Comparison of ENCODE assay signal across 15 mouse cellular contexts in the genomic region with DNA sequence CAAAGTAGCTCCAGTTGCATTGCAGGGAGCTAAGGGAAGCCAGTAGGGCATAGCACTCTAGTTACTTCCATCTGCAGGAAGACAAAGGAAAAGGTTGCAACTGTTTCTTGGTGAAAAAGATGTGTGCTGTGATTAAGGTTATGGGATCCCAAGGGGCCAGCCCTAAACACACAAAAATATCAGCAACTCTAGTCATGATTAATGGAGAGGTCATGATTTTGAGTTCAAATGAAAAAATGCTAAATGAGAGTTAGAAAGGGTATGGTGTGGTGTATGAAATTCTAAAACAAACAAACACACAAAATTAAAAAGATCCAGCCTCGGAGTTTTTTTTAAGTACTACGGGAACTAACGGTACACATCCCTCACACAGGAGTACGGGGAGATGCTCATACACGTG. TPM values are rescaled to one million over a fixed set of nuclear protein-coding genes. Genes with fewer than 3 reads are reported as not detected.
DNase-seq lines count a peak whose midpoint lies in the region; ATAC-seq and TF ChIP-seq lines count a peak whose summit lies in the region.
"Had no signal": no experiment of that assay in that cellular context is flagged by ENCODE, and none has a peak within 500 bp of the region (broad histone marks: within the 10 kb centered on the region; RNA-seq: fewer than 3 reads in every experiment).

No protein-coding gene starts in this region.

- no peaks in the 10 kb centered on the region for H3K36me3 ChIP-seq in heart, postnatal 0 days (replicated peaks; ENCODE audit: control insufficient read depth, insufficient read depth, low read length)
- no peaks in the 10 kb centered on the region for H3K36me3 ChIP-seq in midbrain, embryonic 10.5 days
- no peaks in the 10 kb centered on the region for H3K36me3 ChIP-seq in midbrain, embryonic 16.5 days (ENCODE audit: control insufficient read depth, insufficient read depth, low read length)
- no peaks in the 10 kb centered on the region for H3K36me3 ChIP-seq in limb, embryonic 11.5 days (ENCODE audit: control insufficient read depth, insufficient read depth, low read length)
- H3K36me3 ChIP-seq: midbrain, embryonic 15.5 days; neural tube, embryonic 15.5 days had no signal

- DNase-seq in heart, postnatal 0 days (ENCODE audit: low spot score) = no peak
- DNase-seq in heart, postnatal 10 days = no peak
- DNase-seq in midbrain, embryonic 10.5 days (ENCODE audit: low spot score) = no peak
- DNase-seq in limb, embryonic 11.5 days (ENCODE audit: low spot score) = no peak
- no peak for DNase-seq in urinary bladder, postnatal 14 days (ENCODE audit: low spot score)
- no peak for DNase-seq in neural tube, embryonic 10.5 days (ENCODE audit: extremely low spot score, low spot score)
- DNase-seq: cerebellum, adult 11 months; lung, postnatal 4 days; right cerebral cortex, adult 18-20 months had no signal

- H3K9me3 ChIP-seq in heart, postnatal 0 days (replicated peaks; ENCODE audit: control insufficient read depth, low read length) = no peaks in the 10 kb centered on the region
- H3K9me3 ChIP-seq in midbrain, embryonic 10.5 days (replicated peaks) = no peaks in the 10 kb centered on the region
- H3K9me3 ChIP-seq in midbrain, embryonic 16.5 days (replicated peaks; ENCODE audit: control insufficient read depth, low read length, poor library complexity, severe bottlenecking) = no peaks in the 10 kb centered on the region
- H3K9me3 ChIP-seq in limb, embryonic 11.5 days (ENCODE audit: control insufficient read depth, low read length) = no peaks in the 10 kb centered on the region
- H3K9me3 ChIP-seq: midbrain, embryonic 15.5 days; neural tube, embryonic 15.5 days had no signal

- no peak for TF ChIP-seq EP300 in heart, postnatal 0 days (IDR thresholded peaks at IDR 0.05; ENCODE audit: low read depth)

- no peak overlapping the region for H3K4me2 ChIP-seq in heart, postnatal 0 days (ENCODE audit: low read depth, low read length)
- H3K4me2 ChIP-seq in midbrain, embryonic 16.5 days (ENCODE audit: low read length) = no peak overlapping the region
- H3K4me2 ChIP-seq in limb, embryonic 11.5 days (ENCODE audit: low read depth, severe bottlenecking) = no peak overlapping the region
- H3K4me2 ChIP-seq: midbrain, embryonic 15.5 days; neural tube, embryonic 15.5 days had no signal

- WGBS in heart, postnatal 0 days = 56% methylated on average over 5 of the region's 5 CpGs
- 33% methylated on average over 5 of the region's 5 CpGs for WGBS in midbrain, embryonic 10.5 days
- WGBS in midbrain, embryonic 16.5 days = 33% methylated on average over 5 of the region's 5 CpGs
- WGBS in limb, embryonic 11.5 days = 55% methylated on average over 5 of the region's 5 CpGs

- no peak overlapping the region for H3K9ac ChIP-seq in heart, postnatal 0 days (replicated peaks; ENCODE audit: low read depth, low read length)
- no peak overlapping the region for H3K9ac ChIP-seq in midbrain, embryonic 16.5 days (ENCODE audit: low read depth, low read length)
- no peak overlapping the region for H3K9ac ChIP-seq in limb, embryonic 11.5 days (ENCODE audit: low read length)
- H3K9ac ChIP-seq: liver, embryonic 14.5 days; midbrain, embryonic 15.5 days; neural tube, embryonic 15.5 days had no signal

- intact Hi-C loops in heart, postnatal 10 days (cut with DNase I) = loop anchor here (5.0 kb wide), 1 partner anchor 38 kb away; no protein-coding TSS in a partner anchor

- no peak for ATAC-seq in heart, postnatal 0 days (ENCODE audit: insufficient read depth, low read depth)
- no peak for ATAC-seq in midbrain, embryonic 16.5 days
- no peak for ATAC-seq in limb, embryonic 11.5 days (ENCODE audit: insufficient number of reproducible peaks, low FRiP score, low TSS enrichment, low read depth)
- ATAC-seq: midbrain, embryonic 15.5 days had no signal

- H3K27me3 ChIP-seq in heart, postnatal 0 days (ENCODE audit: control insufficient read depth, insufficient read depth, low read length) = no peaks in the 10 kb centered on the region
- no peaks in the 10 kb centered on the region for H3K27me3 ChIP-seq in midbrain, embryonic 10.5 days (ENCODE audit: low read depth, poor library complexity, severe bottlenecking)
- no peaks in the 10 kb centered on the region for H3K27me3 ChIP-seq in midbrain, embryonic 16.5 days (ENCODE audit: control insufficient read depth, insufficient read depth, low read depth, low read length)
- H3K27me3 ChIP-seq in limb, embryonic 11.5 days (ENCODE audit: control insufficient read depth, insufficient read depth, low read length) = no peaks in the 10 kb centered on the region
- H3K27me3 ChIP-seq: midbrain, embryonic 15.5 days; neural tube, embryonic 15.5 days had no signal

- H3K4me3 ChIP-seq in heart, postnatal 0 days (ENCODE audit: low read depth, low read length) = no peak overlapping the region
- no peak overlapping the region for H3K4me3 ChIP-seq in midbrain, embryonic 10.5 days
- no peak overlapping the region for H3K4me3 ChIP-seq in midbrain, embryonic 16.5 days (ENCODE audit: low read depth, low read length)
- no peak overlapping the region for H3K4me3 ChIP-seq in limb, embryonic 11.5 days (ENCODE audit: low read depth, low read length)
- H3K4me3 ChIP-seq: left cerebral cortex, adult 2 months; midbrain, embryonic 15.5 days; neural tube, embryonic 15.5 days had no signal

- H3K4me1 ChIP-seq in heart, postnatal 0 days (ENCODE audit: control insufficient read depth, insufficient read depth) = no peaks in the 10 kb centered on the region
- H3K4me1 ChIP-seq in midbrain, embryonic 10.5 days = peaks cover 27% of the 10 kb centered on the region
- H3K4me1 ChIP-seq in midbrain, embryonic 16.5 days (ENCODE audit: control insufficient read depth, insufficient read depth, low read length) = no peaks in the 10 kb centered on the region
- peaks cover 16% of the 10 kb centered on the region for H3K4me1 ChIP-seq in limb, embryonic 11.5 days (ENCODE audit: control insufficient read depth, insufficient read depth, low read length)
- H3K4me1 ChIP-seq: midbrain, embryonic 15.5 days had no signal

- TF ChIP-seq CTCF in heart, postnatal 0 days (IDR thresholded peaks at IDR 0.05; ENCODE audit: low read depth) = no peak

- H3K27ac ChIP-seq in heart, postnatal 0 days (ENCODE audit: low read depth) = peak overlapping the region; percentile 65; the same call in 1 of the 2 replicates
- peak overlapping the region; percentile 39; the same call in 1 of the 2 replicates for H3K27ac ChIP-seq in midbrain, embryonic 10.5 days (replicated peaks)
- H3K27ac ChIP-seq in midbrain, embryonic 16.5 days (ENCODE audit: low read length) = no peak overlapping the region
- H3K27ac ChIP-seq in limb, embryonic 11.5 days (replicated peaks; ENCODE audit: low read depth, low read length) = peak overlapping the region; percentile 88
- H3K27ac ChIP-seq: left cerebral cortex, adult 2 months; liver, embryonic 14.5 days; midbrain, embryonic 15.5 days; neural tube, embryonic 15.5 days had no signal

RNA-seq across cellular contexts. Expression of gene Col1a2, which starts 49.1 kb away (rescaled TPM):
- total RNA-seq in heart, postnatal 0 days (2014; rRNA removed; ENCODE audit: low replicate concordance) = 357 and 430 TPM in 2 replicates
- 197 and 212 TPM in 2 replicates for polyA plus RNA-seq in heart, postnatal 0 days (2015; fragmentation: Nextera tagmentation; extraction: Ambion mirVana)
- 100 to 1,000 TPM; 594 to 659 TPM for total RNA-seq in heart, postnatal 10 days (2021)
- 84.9 and 139 TPM in 2 replicates for polyA plus RNA-seq in midbrain, embryonic 10.5 days (2016; fragmentation: Nextera tagmentation; extraction: Ambion mirVana)
- 62.8 and 78.9 TPM in 2 replicates for polyA plus RNA-seq in midbrain, embryonic 16.5 days (2015; fragmentation: Nextera tagmentation; extraction: Ambion mirVana)
- 243 and 265 TPM in 2 replicates for polyA plus RNA-seq in limb, embryonic 11.5 days (2014; fragmentation: Nextera tagmentation; extraction: Ambion mirVana)
- total RNA-seq: granulocyte monocyte progenitor cell, adult 5-6 weeks had no signal
